Mouse (Mus musculus) CD8-positive naive resting alpha-beta T cell, adult 2 months (primary cell): ENCODE data around the gene Ly6g6c.

Source experiments
- DNase-seq, 2 experiments: peaks; one replicate each; pipeline ENCODE4 v3.0.0; 2022; ENCODE audit warnings: low read depth in 2 of 2, low spot score in 2 of 2

Ly6g6c gene

DNA sequence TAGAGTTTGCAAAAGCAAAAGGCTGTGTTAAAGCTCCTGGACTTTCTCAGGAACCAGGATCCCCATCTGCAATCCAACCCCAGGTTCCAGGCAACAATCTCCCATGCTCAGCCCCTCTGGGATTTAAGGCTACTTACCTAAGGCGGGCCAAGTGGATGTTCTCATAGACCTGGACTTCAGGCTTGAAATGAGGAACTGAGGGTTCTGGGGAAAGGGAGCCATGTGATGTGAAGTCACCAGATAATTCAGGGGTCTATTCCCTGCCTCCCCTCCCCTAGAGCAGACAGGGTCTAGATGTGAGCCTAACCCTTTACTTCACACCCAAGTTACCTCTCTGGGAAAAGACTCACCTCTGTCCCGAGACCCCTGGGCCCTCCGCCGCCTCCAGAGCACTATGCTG, 15.5 kb downstream of the Ly6g6c start:
- DNase-seq = no peak

GRCm38 (mm10) chr17:35082841-35083576, 17.8 kb downstream of the Ly6g6c start:
- DNase-seq = no peak

DNA sequence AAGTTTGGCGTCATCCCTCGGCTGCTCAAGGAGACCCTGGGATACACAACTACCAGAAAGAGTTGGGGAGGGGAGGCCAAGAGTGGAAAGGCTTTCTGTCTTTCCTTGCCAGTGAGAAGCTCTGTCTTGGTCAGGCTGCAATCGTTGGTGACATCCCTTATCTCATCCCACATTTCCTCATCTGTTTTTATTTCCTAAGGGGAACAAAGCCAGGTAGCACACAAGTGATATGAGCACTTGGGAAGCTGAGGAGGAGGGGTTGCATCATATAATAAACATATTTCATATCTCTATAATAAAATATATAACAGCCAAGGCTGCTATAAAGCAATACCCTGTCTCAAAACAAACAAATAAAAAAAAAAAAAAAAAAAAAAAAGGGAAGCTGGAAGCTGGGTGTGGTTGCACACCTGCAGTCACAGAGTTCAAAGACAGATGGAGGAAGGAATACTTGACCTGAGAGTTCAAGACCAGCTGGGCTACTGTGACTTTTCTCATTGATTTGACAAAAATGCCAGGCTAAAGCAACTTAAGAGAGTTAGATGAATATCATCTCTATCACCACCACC, 18.8 kb downstream of the Ly6g6c start:
- DNase-seq = no peak

GRCm38 (mm10) chr17:35085208-35085865, 20.1 kb downstream of the Ly6g6c start, which contains the start of gene Ly6g6f:
Ly6g6f (minus strand) TSS chr17:35085610.
- no peak for DNase-seq

- DNase-seq = peak in 1 of 2 experiments; percentile 21
These were observed 23.0 kb downstream of the Ly6g6c start for GRCm38 (mm10) chr17:35088151-35088550.

DNA sequence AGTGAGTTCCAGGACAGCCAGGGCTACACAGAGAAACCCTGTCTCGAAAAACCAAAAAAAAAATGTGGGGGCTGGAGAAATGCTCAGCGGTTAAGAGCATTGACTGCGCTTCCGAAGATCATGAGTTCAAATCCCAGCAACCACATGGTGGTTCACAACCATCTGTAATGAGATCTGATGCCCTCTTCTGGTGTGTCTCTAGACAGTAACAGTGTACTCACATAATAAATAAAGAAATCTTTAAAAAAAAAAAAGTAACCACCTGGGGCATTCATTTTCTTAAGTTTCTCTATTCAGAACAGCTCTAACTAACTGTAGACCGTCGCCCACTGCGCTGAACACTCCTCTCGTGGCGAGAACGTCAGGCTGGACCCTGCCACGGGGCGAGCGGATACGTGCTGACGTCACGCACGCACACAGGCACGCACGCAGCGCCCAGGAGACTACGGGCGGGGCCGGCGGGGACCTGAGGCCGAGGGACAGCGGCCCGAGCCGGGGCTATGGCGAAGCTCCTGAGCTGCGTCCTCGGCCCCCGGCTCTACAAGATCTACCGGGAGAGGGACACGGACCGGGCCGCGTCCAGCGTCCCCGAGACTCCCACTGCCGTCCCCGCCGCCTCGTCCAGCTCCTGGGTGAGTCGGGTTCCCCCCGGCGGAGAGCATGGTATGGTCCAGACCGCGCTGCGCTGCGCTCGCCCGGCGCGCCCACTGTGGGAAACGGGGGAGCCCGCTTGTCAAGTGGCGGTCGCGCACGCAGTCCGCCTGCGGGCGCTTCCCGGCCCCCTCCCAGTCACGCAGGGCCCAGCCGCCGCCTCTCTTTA, 23.8 kb downstream of the Ly6g6c start, which contains the start of gene Abhd16a:
TSS of gene Abhd16a (plus strand) at position 439 of the 820 bp plus-strand sequence.
- DNase-seq = peak; percentile 85 to 92

DNA sequence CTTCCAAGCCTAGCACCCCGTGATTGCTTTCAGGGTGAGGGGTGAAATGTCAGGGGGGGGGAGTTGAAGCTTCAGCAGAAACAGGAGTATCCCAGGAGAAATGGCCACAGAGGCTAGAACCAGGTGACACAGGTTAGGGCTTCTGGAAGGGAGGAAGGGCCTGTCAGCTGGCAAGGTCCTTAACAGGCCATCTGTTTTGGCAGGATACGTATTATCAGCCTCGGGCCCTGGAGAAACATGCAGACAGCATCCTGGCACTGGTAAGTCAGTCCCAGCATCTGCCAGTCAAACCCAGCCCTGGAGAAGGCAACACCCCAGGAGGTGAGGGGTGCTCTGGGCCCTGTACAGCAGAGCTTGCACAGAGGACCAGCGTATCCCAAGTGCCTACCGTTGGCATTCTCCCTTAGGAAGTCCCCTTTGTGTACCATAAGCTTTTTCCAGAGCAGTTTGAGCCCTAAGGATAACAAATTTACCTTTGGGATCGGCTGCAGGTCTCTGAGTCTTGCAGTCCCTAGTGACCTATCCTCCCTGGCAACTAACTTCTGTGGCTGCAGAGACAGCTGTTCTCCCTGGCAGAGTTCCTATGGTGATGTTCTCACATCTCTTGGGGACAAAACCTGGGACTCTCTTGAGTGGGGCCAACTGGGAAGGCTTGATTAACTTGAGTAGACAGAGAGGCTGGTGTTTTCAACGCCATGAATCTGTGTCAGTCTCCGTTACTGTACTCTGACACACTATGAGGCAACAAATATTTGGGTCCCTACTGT, 25.2 kb downstream of the Ly6g6c start:
- DNase-seq = no peak

- no peak for DNase-seq
These were observed 27.4 kb downstream of the Ly6g6c start for GRCm38 (mm10) chr17:35092403-35093198.

- DNase-seq = no peak
These were observed 29.5 kb downstream of the Ly6g6c start for GRCm38 (mm10) chr17:35094475-35095365.

GRCm38 (mm10) chr17:35096597-35096996, 31.4 kb downstream of the Ly6g6c start:
- DNase-seq = no peak

- no peak for DNase-seq
These were observed 32.0 kb downstream of the Ly6g6c start for GRCm38 (mm10) chr17:35097164-35097655.

GRCm38 (mm10) chr17:35100196-35100765, 35.1 kb downstream of the Ly6g6c start:
- no peak for DNase-seq

- no peak for DNase-seq
These were observed 36.0 kb downstream of the Ly6g6c start for GRCm38 (mm10) chr17:35101161-35101560.

- DNase-seq = no peak
These were observed 37.1 kb downstream of the Ly6g6c start for GRCm38 (mm10) chr17:35102299-35102698.

GRCm38 (mm10) chr17:35103221-35103690, 38.1 kb downstream of the Ly6g6c start:
- no peak for DNase-seq

DNA sequence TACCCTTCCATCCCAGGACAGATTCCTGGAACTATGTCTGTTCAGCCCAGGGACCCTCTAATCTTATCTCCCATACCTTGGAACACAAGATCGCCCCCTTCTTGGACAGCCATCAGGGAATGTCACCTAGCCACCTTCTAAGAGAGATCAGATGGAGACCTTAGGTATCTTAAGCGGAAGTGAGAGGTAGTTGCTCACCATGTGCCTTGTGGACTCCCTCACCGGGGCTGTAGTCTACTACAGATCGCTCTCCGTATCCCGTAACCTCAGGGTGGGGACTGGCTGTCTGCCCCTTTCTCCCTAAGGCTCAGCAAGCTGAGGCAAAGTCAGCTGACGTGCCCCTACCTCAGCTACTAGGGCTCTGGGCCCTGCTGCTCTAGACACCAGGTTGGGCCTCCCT, 38.9 kb downstream of the Ly6g6c start:
- no peak for DNase-seq

DNA sequence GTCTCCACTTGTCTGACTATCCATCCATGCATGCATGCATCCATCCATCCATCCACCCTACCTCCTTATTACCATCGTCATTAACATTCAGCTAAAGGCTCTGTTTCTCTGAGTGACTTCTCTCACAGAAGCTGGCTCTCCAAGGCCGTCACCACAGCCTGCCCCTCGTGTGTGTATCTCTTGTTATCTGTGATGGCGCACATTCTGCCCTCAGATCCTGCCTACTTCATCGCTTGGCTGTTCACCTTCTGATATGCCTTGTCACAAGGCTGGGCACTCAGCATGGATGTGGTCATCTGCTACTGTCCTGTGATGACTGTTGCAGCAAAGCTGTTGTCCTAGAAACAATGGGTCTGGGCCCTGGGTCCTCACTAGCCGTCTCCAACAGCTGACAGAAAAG, 39.6 kb downstream of the Ly6g6c start:
- no peak for DNase-seq

DNA sequence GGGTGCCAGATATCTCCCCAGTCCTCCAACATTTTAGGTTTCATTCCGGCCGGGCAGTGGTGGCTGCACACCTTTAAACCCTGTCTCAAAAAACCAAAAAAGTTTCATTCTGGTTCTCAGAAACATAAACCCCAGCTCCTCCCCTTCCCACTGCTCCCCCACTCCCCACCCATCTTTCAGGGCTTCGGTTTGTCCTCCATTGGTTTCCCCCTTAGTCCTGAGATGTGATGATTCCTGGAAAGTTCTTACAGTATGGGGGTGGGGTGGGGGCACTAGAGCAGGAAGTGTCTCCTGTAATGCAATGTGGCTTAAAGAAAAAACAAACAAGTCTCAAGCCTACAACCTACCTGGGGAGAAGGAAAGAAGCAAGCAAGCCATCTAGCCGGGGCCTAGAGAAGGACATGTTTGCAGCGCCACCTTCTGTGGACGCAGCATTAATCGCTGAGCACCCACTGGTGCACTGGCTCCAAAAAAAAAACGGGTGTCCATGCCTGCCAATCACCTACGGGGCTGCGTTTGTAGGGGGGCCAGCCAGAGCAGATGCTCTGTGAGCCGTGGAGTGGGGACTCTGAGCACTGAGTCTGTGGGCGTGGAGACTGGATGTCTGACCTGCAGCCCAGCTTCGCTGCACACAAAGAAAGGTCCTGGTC, 40.7 kb downstream of the Ly6g6c start:
- no peak for DNase-seq
